Mouse (Mus musculus) cortical plate, adult 2 months (tissue): ENCODE results near the gene Zfp607a.

Experiments used
- CTCF ChIP-seq: fragments of 200-500 bp; IDR thresholded peaks from 2 replicates; pipeline ENCODE4 v1.5.1; 2011; ENCODE audit warnings: mild to moderate bottlenecking, control low read depth, low read length; ENCODE audit not compliant: insufficient read depth; ENCODE audit errors: extremely low read depth
- POLR2A ChIP-seq: fragments of 200-500 bp; IDR thresholded peaks from 2 replicates; pipeline ENCODE4 v1.6.1; 2011; ENCODE audit warnings: mild to moderate bottlenecking, low read length, control low read depth; ENCODE audit not compliant: insufficient read depth; ENCODE audit errors: extremely low read depth

DNA sequence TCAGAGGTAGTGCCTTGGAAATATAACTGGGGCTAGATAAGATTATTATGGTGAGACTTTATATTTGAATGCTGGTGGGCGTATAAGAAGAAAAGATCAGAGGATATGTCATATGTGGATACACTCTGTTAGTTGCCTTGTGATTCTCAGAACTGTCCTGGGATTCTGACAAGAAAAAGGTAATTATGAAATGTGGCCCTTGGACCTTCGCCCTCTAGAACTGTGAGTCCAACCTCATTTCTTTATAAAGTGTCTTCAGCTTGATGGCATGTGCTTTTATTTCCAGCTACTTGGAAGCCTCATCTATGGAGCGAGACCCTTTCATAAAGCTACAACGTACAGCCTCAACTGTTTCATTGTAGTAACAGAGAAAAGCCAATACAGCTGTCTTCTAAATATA lies 43.3 kb downstream of the Zfp607a start:
- TF ChIP-seq CTCF (no peak), POLR2A (no peak)
